Mouse (Mus musculus): ENCODE results near the gene Rbm34. TPM values are rescaled to one million over a fixed set of nuclear protein-coding genes. Genes with fewer than 3 reads are reported as not detected.

The Rbm34 gene
- polyA plus RNA-seq, 1 experiment from 2014 or later: 11.7 TPM

- Histone ChIP-seq H3K9me3 (ENCODE audit: control insufficient read depth, low read length) (no peaks in the 10 kb centered on the region), H3K27ac (replicated peaks in 1 of 2; ENCODE audit: control insufficient read depth in 1 of 2, insufficient read depth in 1 of 2, low read depth in 2 of 2, low read length in 2 of 2) (no peak overlapping the region), H3K4me2 (ENCODE audit: low read length) (no peak overlapping the region), H3K4me1 (ENCODE audit: control insufficient read depth in 2 of 2, insufficient read depth in 2 of 2, low read length in 2 of 2) (no peaks in the 10 kb centered on the region), H3K9ac (ENCODE audit: low read length) (no peak overlapping the region), H3K4me3 (ENCODE audit: control insufficient read depth in 1 of 2, insufficient read depth in 1 of 2, low read depth in 1 of 2, low read length in 2 of 2) (no peak overlapping the region), H3K36me3 (ENCODE audit: control insufficient read depth, insufficient read depth, low read length) (peaks cover 86% of the 10 kb centered on the region), H3K27me3 (ENCODE audit: control insufficient read depth, insufficient read depth, low read length) (no peaks in the 10 kb centered on the region)
- WGBS: 81% methylated on average over 11 of the region's 11 CpGs
- no peak for ATAC-seq (ENCODE audit: insufficient number of reproducible peaks, insufficient read depth, low FRiP score, low read depth)
These were observed 18.8 kb downstream of the Rbm34 start for GRCm38 (mm10) chr8:126951900-126952636.

- no peak for ATAC-seq (ENCODE audit: insufficient number of reproducible peaks, insufficient read depth, low FRiP score, low read depth)
- peaks cover 61% of the 10 kb centered on the region for H3K36me3 ChIP-seq (ENCODE audit: control insufficient read depth, insufficient read depth, low read length)
- WGBS: 74% methylated on average over 2 of the region's 2 CpGs
These were observed 21.3 kb downstream of the Rbm34 start for GRCm38 (mm10) chr8:126949527-126949926.

GRCm38 (mm10) chr8:126946444-126946843 lies 24.4 kb downstream of the Rbm34 start:
- Histone ChIP-seq H3K9me3 (ENCODE audit: control insufficient read depth, low read length) (no peaks in the 10 kb centered on the region), H3K36me3 (ENCODE audit: control insufficient read depth, insufficient read depth, low read length) (peaks cover 38% of the 10 kb centered on the region), H3K9ac (ENCODE audit: low read length) (peak overlapping the region; percentile 85; the same call in 1 of the 2 replicates), H3K4me1 (ENCODE audit: control insufficient read depth in 2 of 2, insufficient read depth in 2 of 2, low read length in 2 of 2) (peaks cover 11 to 22% of the 10 kb centered on the region in 2 experiments; a peak in 3 of 4 replicates), H3K4me3 (ENCODE audit: control insufficient read depth in 1 of 2, insufficient read depth in 1 of 2, low read depth in 1 of 2, low read length in 2 of 2) (no peak overlapping the region; a peak in 1 of 4 replicates), H3K4me2 (ENCODE audit: low read length) (peak overlapping the region; percentile 70; the same call in 1 of the 2 replicates), H3K27me3 (ENCODE audit: control insufficient read depth, insufficient read depth, low read length) (no peaks in the 10 kb centered on the region), H3K27ac (replicated peaks in 1 of 2; ENCODE audit: control insufficient read depth in 1 of 2, insufficient read depth in 1 of 2, low read depth in 2 of 2, low read length in 2 of 2) (0 out of 4 replicates have a peak overlapping the region, but pooled peaks of 1 of the 2 experiments have one; percentile 83)
- 73% methylated on average over 7 of the region's 7 CpGs for WGBS
- no peak for ATAC-seq (ENCODE audit: insufficient number of reproducible peaks, insufficient read depth, low FRiP score, low read depth)

More at GRCm38 (mm10) chr8:126949527-126949926, 21.3 kb downstream of the Rbm34 start:
- Histone ChIP-seq H3K9ac (ENCODE audit: low read length) (no peak overlapping the region), H3K27me3 (ENCODE audit: control insufficient read depth, insufficient read depth, low read length) (no peaks in the 10 kb centered on the region), H3K4me2 (ENCODE audit: low read length) (no peak overlapping the region), H3K4me3 (ENCODE audit: control insufficient read depth in 1 of 2, insufficient read depth in 1 of 2, low read depth in 1 of 2, low read length in 2 of 2) (no peak overlapping the region), H3K27ac (replicated peaks in 1 of 2; ENCODE audit: control insufficient read depth in 1 of 2, insufficient read depth in 1 of 2, low read depth in 2 of 2, low read length in 2 of 2) (no peak overlapping the region), H3K4me1 (ENCODE audit: control insufficient read depth in 2 of 2, insufficient read depth in 2 of 2, low read length in 2 of 2) (peaks cover 3 to 6% of the 10 kb centered on the region in 2 experiments; a peak in 2 of 4 replicates), H3K9me3 (ENCODE audit: control insufficient read depth, low read length) (no peaks in the 10 kb centered on the region)

- Histone ChIP-seq H3K4me2 (ENCODE audit: low read length) (peak within 1 kb of the TSS; percentile 89), H3K9me3 (ENCODE audit: control insufficient read depth, low read length) (no peaks in the 10 kb centered on the region), H3K9ac (ENCODE audit: low read length) (peak within 1 kb of the TSS; percentile 85), H3K27ac (replicated peaks in 1 of 2; ENCODE audit: control insufficient read depth in 1 of 2, insufficient read depth in 1 of 2, low read depth in 2 of 2, low read length in 2 of 2) (peak within 1 kb of the TSS; percentile 85 to 88), H3K4me3 (ENCODE audit: control insufficient read depth in 1 of 2, insufficient read depth in 1 of 2, low read depth in 1 of 2, low read length in 2 of 2) (peak within 1 kb of the TSS; percentile 67 to 97), H3K4me1 (ENCODE audit: control insufficient read depth in 2 of 2, insufficient read depth in 2 of 2, low read length in 2 of 2) (peaks cover 11 to 22% of the 10 kb centered on the region in 2 experiments; a peak in 3 of 4 replicates), H3K27me3 (ENCODE audit: control insufficient read depth, insufficient read depth, low read length) (no peaks in the 10 kb centered on the region), H3K36me3 (ENCODE audit: control insufficient read depth, insufficient read depth, low read length) (peaks cover 31% of the 10 kb centered on the region)
- ATAC-seq (ENCODE audit: insufficient number of reproducible peaks, insufficient read depth, low FRiP score, low read depth): peak; percentile 90
- WGBS: under 1% methylated on average over 46 of the region's 48 CpGs
These were observed 25.1 kb downstream of the Rbm34 start, which contains the start of gene Tomm20 for GRCm38 (mm10) chr8:126945730-126946163. Tomm20 (minus strand) TSS chr8:126945844.

- Histone ChIP-seq H3K9ac (ENCODE audit: low read length) (peak overlapping the region; percentile 85), H3K4me3 (ENCODE audit: control insufficient read depth in 1 of 2, insufficient read depth in 1 of 2, low read depth in 1 of 2, low read length in 2 of 2) (peak overlapping the region; percentile 67 to 97), H3K4me2 (ENCODE audit: low read length) (peak overlapping the region; percentile 89), H3K4me1 (ENCODE audit: control insufficient read depth in 2 of 2, insufficient read depth in 2 of 2, low read length in 2 of 2) (peaks cover 11 to 22% of the 10 kb centered on the region in 2 experiments; a peak in 3 of 4 replicates), H3K9me3 (ENCODE audit: control insufficient read depth, low read length) (no peaks in the 10 kb centered on the region), H3K36me3 (ENCODE audit: control insufficient read depth, insufficient read depth, low read length) (peaks cover 24% of the 10 kb centered on the region), H3K27ac (replicated peaks in 1 of 2; ENCODE audit: control insufficient read depth in 1 of 2, insufficient read depth in 1 of 2, low read depth in 2 of 2, low read length in 2 of 2) (peak overlapping the region; percentile 85 to 88), H3K27me3 (ENCODE audit: control insufficient read depth, insufficient read depth, low read length) (no peaks in the 10 kb centered on the region)
- under 1% methylated on average over 46 of the region's 46 CpGs for WGBS
- ATAC-seq (ENCODE audit: insufficient number of reproducible peaks, insufficient read depth, low FRiP score, low read depth): peak; percentile 65
These were observed 25.8 kb downstream of the Rbm34 start for GRCm38 (mm10) chr8:126944781-126945691.

- H3K4me2 ChIP-seq (ENCODE audit: low read length): peak overlapping the region; percentile 89
- H3K27me3 ChIP-seq (ENCODE audit: control insufficient read depth, insufficient read depth, low read length): no peaks in the 10 kb centered on the region
- 85% methylated on average over 7 of the region's 7 CpGs for WGBS
- no peak for ATAC-seq (ENCODE audit: insufficient number of reproducible peaks, insufficient read depth, low FRiP score, low read depth)
- H3K36me3 ChIP-seq (ENCODE audit: control insufficient read depth, insufficient read depth, low read length): peaks cover 23% of the 10 kb centered on the region
- peaks cover 11 to 22% of the 10 kb centered on the region in 2 experiments; a peak in 3 of 4 replicates for H3K4me1 ChIP-seq (ENCODE audit: control insufficient read depth in 2 of 2, insufficient read depth in 2 of 2, low read length in 2 of 2)
- H3K27ac ChIP-seq (replicated peaks in 1 of 2; ENCODE audit: control insufficient read depth in 1 of 2, insufficient read depth in 1 of 2, low read depth in 2 of 2, low read length in 2 of 2): no peak overlapping the region
- peak overlapping the region; percentile 21; the same call in 1 of the 2 replicates for H3K9ac ChIP-seq (ENCODE audit: low read length)
- no peaks in the 10 kb centered on the region for H3K9me3 ChIP-seq (ENCODE audit: control insufficient read depth, low read length)
- peak overlapping the region in 1 of 2 experiments; percentile 67; a peak in 1 of 4 replicates for H3K4me3 ChIP-seq (ENCODE audit: control insufficient read depth in 1 of 2, insufficient read depth in 1 of 2, low read depth in 1 of 2, low read length in 2 of 2)
These were observed 27.3 kb downstream of the Rbm34 start for GRCm38 (mm10) chr8:126943565-126943964.

GRCm38 (mm10) chr8:126937337-126937736 lies 33.5 kb downstream of the Rbm34 start:
- Histone ChIP-seq H3K27me3 (ENCODE audit: control insufficient read depth, insufficient read depth, low read length) (no peaks in the 10 kb centered on the region), H3K4me2 (ENCODE audit: low read length) (no peak overlapping the region), H3K4me1 (ENCODE audit: control insufficient read depth in 2 of 2, insufficient read depth in 2 of 2, low read length in 2 of 2) (0 out of 4 replicates have a peak, but pooled peaks cover 0 to 5% of the 10 kb centered on the region in 2 experiments), H3K9me3 (ENCODE audit: control insufficient read depth, low read length) (no peaks in the 10 kb centered on the region), H3K27ac (replicated peaks in 1 of 2; ENCODE audit: control insufficient read depth in 1 of 2, insufficient read depth in 1 of 2, low read depth in 2 of 2, low read length in 2 of 2) (no peak overlapping the region), H3K4me3 (ENCODE audit: control insufficient read depth in 1 of 2, insufficient read depth in 1 of 2, low read depth in 1 of 2, low read length in 2 of 2) (no peak overlapping the region), H3K36me3 (ENCODE audit: control insufficient read depth, insufficient read depth, low read length) (peaks cover 71% of the 10 kb centered on the region), H3K9ac (ENCODE audit: low read length) (no peak overlapping the region)
- 88% methylated on average over 3 of the region's 3 CpGs for WGBS
- ATAC-seq (ENCODE audit: insufficient number of reproducible peaks, insufficient read depth, low FRiP score, low read depth): no peak

Measured in heart, embryonic 14.5 days (tissue).